In genomic region chr8:114899157-114899556, GRCm38 (mm10) we compare ENCODE assay signal across 19 mouse cellular contexts.
DNase-seq lines count a peak whose midpoint lies in the region; ATAC-seq lines count a peak whose summit lies in the region.
"Had no signal": no experiment of that assay in that cellular context is flagged by ENCODE, and none has a peak within 500 bp of the region (broad histone marks: within the 10 kb centered on the region; RNA-seq: fewer than 3 reads in every experiment).

No protein-coding gene starts in this region.

- H3K4me3 ChIP-seq in forebrain, embryonic 11.5 days (ENCODE audit: low read depth, low read length) = no peak overlapping the region
- H3K4me3 ChIP-seq in hindbrain, embryonic 13.5 days = no peak overlapping the region

- DNase-seq in Muller cell, postnatal 12 days (ENCODE audit: inconsistent ontology term) = peak; percentile 90
- peak; percentile 72 for DNase-seq in embryo, embryonic 10.5 days (ENCODE audit: low spot score)
- peak; percentile 66 for DNase-seq in forebrain, embryonic 11.5 days (ENCODE audit: low spot score)
- no peak for DNase-seq in left cerebral cortex, postnatal 4 days
- DNase-seq in urinary bladder, postnatal 36 days (ENCODE audit: low spot score in 2 of 2) = no peak
- DNase-seq in gastrocnemius, adult 8-10 months (ENCODE audit: low spot score in 2 of 2) = no peak
- no peak for DNase-seq in ovary, adult 18-20 months (ENCODE audit: low spot score)
- DNase-seq: cerebellum, postnatal 10 days; gastrocnemius, postnatal 36 days; heart, postnatal 10 days; kidney, adult 9 months; kidney, postnatal 36 days; liver; liver, postnatal 0 days; right cerebral cortex, postnatal 25 days; thymus, postnatal 14 days had no signal

- peaks cover 4% of the 10 kb centered on the region; the same call in 1 of the 2 replicates for H3K27me3 ChIP-seq in forebrain, embryonic 11.5 days (ENCODE audit: control insufficient read depth, insufficient read depth, low read length)
- H3K27me3 ChIP-seq in hindbrain, embryonic 13.5 days = peaks cover 21% of the 10 kb centered on the region
- H3K27me3 ChIP-seq: Patski had no signal

- WGBS in forebrain, embryonic 11.5 days = 16% methylated on average over 12 of the region's 12 CpGs
- 20% methylated on average over 12 of the region's 12 CpGs for WGBS in hindbrain, embryonic 13.5 days

- no peak overlapping the region for H3K27ac ChIP-seq in forebrain, embryonic 11.5 days (ENCODE audit: low read depth, low read length)
- H3K27ac ChIP-seq in hindbrain, embryonic 13.5 days = peak overlapping the region; percentile 8; the same call in 1 of the 2 replicates

- peak overlapping the region; percentile 26; the same call in 1 of the 2 replicates for H3K4me2 ChIP-seq in forebrain, embryonic 11.5 days (ENCODE audit: low read depth, low read length, severe bottlenecking)
- H3K4me2 ChIP-seq in hindbrain, embryonic 13.5 days = peak overlapping the region; percentile 18; the same call in 1 of the 2 replicates

- H3K9ac ChIP-seq in forebrain, embryonic 11.5 days (ENCODE audit: low read length) = no peak overlapping the region
- no peak overlapping the region for H3K9ac ChIP-seq in hindbrain, embryonic 13.5 days
- H3K9ac ChIP-seq: liver, postnatal 0 days had no signal

- H3K36me3 ChIP-seq in forebrain, embryonic 11.5 days (ENCODE audit: control insufficient read depth, insufficient read depth, low read length) = no peaks in the 10 kb centered on the region
- no peaks in the 10 kb centered on the region for H3K36me3 ChIP-seq in hindbrain, embryonic 13.5 days

- peak; percentile 88 for ATAC-seq in forebrain, embryonic 11.5 days (replicated peaks; ENCODE audit: low FRiP score)
- no peak for ATAC-seq in hindbrain, embryonic 13.5 days (ENCODE audit: low FRiP score)
- ATAC-seq: inflammation-experienced regulatory T-cells, adult 6 months; liver, postnatal 0 days; Patski had no signal

- H3K9me3 ChIP-seq in forebrain, embryonic 11.5 days (ENCODE audit: control insufficient read depth, low read length) = peaks cover under 1% of the 10 kb centered on the region; the same call in 1 of the 2 replicates
- no peaks in the 10 kb centered on the region for H3K9me3 ChIP-seq in hindbrain, embryonic 13.5 days

- peaks cover 11% of the 10 kb centered on the region; the same call in 1 of the 2 replicates for H3K4me1 ChIP-seq in forebrain, embryonic 11.5 days (replicated peaks; ENCODE audit: control insufficient read depth, insufficient read depth, low read length)
- H3K4me1 ChIP-seq in hindbrain, embryonic 13.5 days (replicated peaks) = peaks cover 13% of the 10 kb centered on the region

- intact Hi-C loops in left cerebral cortex, postnatal 4 days (cut with DNase I) = no loop called here

Comparison
In these comparisons a context has a peak if more than half of its experiments do, and no peak if none do; other contexts are left out.
1. DNase-seq: peak in Muller cell, postnatal 12 days (single experiment), embryo, embryonic 10.5 days (single experiment) and forebrain, embryonic 11.5 days (single experiment); none in left cerebral cortex, postnatal 4 days (single experiment), urinary bladder, postnatal 36 days (0 of 2), gastrocnemius, adult 8-10 months (0 of 2) and ovary, adult 18-20 months (single experiment).